Mouse (Mus musculus) stomach, postnatal 0 days (tissue): ENCODE measurements at regions not wholly inside any gene's neighbourhood (a gene's known extent, or its start where the extent isn't known, plus 50 kb on each side); places are given as distances from the start of the nearest gene placed in this dataset.

ENCODE experiments used
- ATAC-seq: fragments of 200-750 bp; cut with Nextera tagmentation; 2 replicates; pipeline ENCODE4 v1.8.0; 2017; ENCODE audit not compliant: low FRiP score, low TSS enrichment
- DNase-seq: peaks from one replicate; pipeline ENCODE4 v3.0.0-alpha.2; 2016; ENCODE audit warnings: low spot score
- H3K27ac ChIP-seq: fragments of 300-500 bp; sonication (generic); replicated peaks from 2 replicates; pipeline ENCODE4 v1.5.1; 2014; ENCODE audit warnings: mild to moderate bottlenecking, control low read depth
- H3K27me3 ChIP-seq: fragments of 300-500 bp; sonication (generic); 2 replicates; pipeline ENCODE4 v1.6.1; 2014; ENCODE audit warnings: low read length; ENCODE audit not compliant: control insufficient read depth, insufficient read depth
- H3K36me3 ChIP-seq: fragments of 300-500 bp; sonication (generic); 2 replicates; pipeline ENCODE4 v1.6.1; 2014; ENCODE audit warnings: low read length, mixed read lengths; ENCODE audit not compliant: control insufficient read depth, insufficient read depth
- H3K4me1 ChIP-seq: fragments of 300-500 bp; sonication (generic); replicated peaks from 2 replicates; pipeline ENCODE4 v1.6.1; 2014; ENCODE audit warnings: antibody characterized with exemption; ENCODE audit not compliant: control insufficient read depth, insufficient read depth
- H3K4me2 ChIP-seq: fragments of 300-500 bp; sonication (generic); replicated peaks from 2 replicates; pipeline ENCODE4 v1.6.1; 2014; ENCODE audit warnings: low read depth, mild to moderate bottlenecking, control low read depth, moderate library complexity
- H3K4me3 ChIP-seq: fragments of 300-500 bp; sonication (generic); 2 replicates; pipeline ENCODE4 v1.5.1; 2014; ENCODE audit warnings: low read depth, low read length, control low read depth
- H3K9ac ChIP-seq: fragments of 300-500 bp; sonication (generic); 2 replicates; pipeline ENCODE4 v1.6.1; 2014; ENCODE audit warnings: mild to moderate bottlenecking, low read length, control low read depth, mixed read lengths
- H3K9me3 ChIP-seq: fragments of 300-500 bp; sonication (generic); 2 replicates; pipeline ENCODE4 v1.6.1; 2016; ENCODE audit warnings: low read length; ENCODE audit not compliant: control insufficient read depth
- CTCF ChIP-seq: IDR thresholded peaks from 2 replicates; pipeline ENCODE4 v1.5.1; 2016; ENCODE audit warnings: antibody characterized with exemption, low read depth, mild to moderate bottlenecking, moderate library complexity
- EP300 ChIP-seq: optimal IDR thresholded peaks from 2 replicates; pipeline ENCODE3; 2016; ENCODE audit warnings: antibody characterized with exemption
- WGBS: fragments of 180-500 bp; shearing (Covaris S2); extraction: QIAGEN DNeasy Blood & Tissue Kit; methylation state at CpG from one replicate; pipeline ENCODE4 v1.1.7; 2014; 5-methylcytosine and 5-hydroxymethylcytosine counted together

- DNase-seq: no peak
- Histone ChIP-seq H3K36me3 (no peaks in the 10 kb centered on the region), H3K27ac (no peak overlapping the region), H3K4me3 (no peak overlapping the region), H3K9ac (no peak overlapping the region), H3K4me1 (no peaks in the 10 kb centered on the region), H3K4me2 (no peak overlapping the region), H3K27me3 (no peaks in the 10 kb centered on the region), H3K9me3 (no peaks in the 10 kb centered on the region)
- ATAC-seq: no peak
- 35% methylated on average over 6 of the region's 6 CpGs for WGBS
- TF ChIP-seq EP300: no peak
- no peak for TF ChIP-seq CTCF
These were observed 51.8 kb upstream of the Sv2b start for GRCm38 (mm10) chr7:75360874-75361273.

- no peak overlapping the region for H3K27ac ChIP-seq
- no peaks in the 10 kb centered on the region for H3K9me3 ChIP-seq
- H3K4me2 ChIP-seq: no peak overlapping the region
- H3K4me1 ChIP-seq: no peaks in the 10 kb centered on the region
- H3K36me3 ChIP-seq: no peaks in the 10 kb centered on the region
- TF ChIP-seq EP300 (no peak), CTCF (no peak)
- no peak overlapping the region for H3K4me3 ChIP-seq
- no peaks in the 10 kb centered on the region for H3K27me3 ChIP-seq
- no peak overlapping the region for H3K9ac ChIP-seq
- WGBS: 80% methylated on average over 6 of the region's 6 CpGs
- DNase-seq: no peak
- ATAC-seq: no peak
These were observed 53.5 kb upstream of the Sv2b start for GRCm38 (mm10) chr7:75362541-75362940.

GRCm38 (mm10) chr7:75365480-75365879 lies 56.4 kb upstream of the Sv2b start:
- Histone ChIP-seq H3K9ac (no peak overlapping the region), H3K4me3 (no peak overlapping the region), H3K27me3 (no peaks in the 10 kb centered on the region), H3K27ac (no peak overlapping the region), H3K4me2 (no peak overlapping the region), H3K4me1 (no peaks in the 10 kb centered on the region), H3K9me3 (no peaks in the 10 kb centered on the region), H3K36me3 (no peaks in the 10 kb centered on the region)
- ATAC-seq (no peak), DNase-seq (no peak)
- WGBS: 69% methylated on average over 3 of the region's 3 CpGs
- TF ChIP-seq EP300 (no peak), CTCF (no peak)

- Histone ChIP-seq H3K9me3 (no peaks in the 10 kb centered on the region), H3K4me1 (no peaks in the 10 kb centered on the region), H3K9ac (no peak overlapping the region), H3K4me3 (no peak overlapping the region), H3K27me3 (no peaks in the 10 kb centered on the region), H3K4me2 (no peak overlapping the region), H3K36me3 (no peaks in the 10 kb centered on the region), H3K27ac (no peak overlapping the region)
- 4% methylated on average over 8 of the region's 8 CpGs for WGBS
- DNase-seq (peak; percentile 83), ATAC-seq (no peak)
- no peak for TF ChIP-seq EP300
- peak; percentile 99 for TF ChIP-seq CTCF
These were observed 57.3 kb upstream of the Sv2b start for GRCm38 (mm10) chr7:75366285-75366882.

GRCm38 (mm10) chr7:75368315-75368714 lies 59.3 kb upstream of the Sv2b start:
- 74% methylated on average over 9 of the region's 9 CpGs for WGBS
- no peak overlapping the region for H3K27ac ChIP-seq
- no peaks in the 10 kb centered on the region for H3K36me3 ChIP-seq
- H3K4me2 ChIP-seq: no peak overlapping the region
- no peaks in the 10 kb centered on the region for H3K4me1 ChIP-seq
- no peak overlapping the region for H3K9ac ChIP-seq
- DNase-seq (no peak), ATAC-seq (no peak)
- H3K4me3 ChIP-seq: no peak overlapping the region
- H3K27me3 ChIP-seq: no peaks in the 10 kb centered on the region
- TF ChIP-seq CTCF (no peak), EP300 (no peak)
- no peaks in the 10 kb centered on the region for H3K9me3 ChIP-seq

- WGBS: 27% methylated on average over 4 of the region's 4 CpGs
- Histone ChIP-seq H3K9ac (no peak overlapping the region), H3K27ac (no peak overlapping the region), H3K27me3 (no peaks in the 10 kb centered on the region), H3K36me3 (no peaks in the 10 kb centered on the region), H3K4me1 (no peaks in the 10 kb centered on the region), H3K9me3 (no peaks in the 10 kb centered on the region), H3K4me3 (no peak overlapping the region), H3K4me2 (no peak overlapping the region)
- ATAC-seq (peak; percentile 48), DNase-seq (no peak)
- TF ChIP-seq EP300 (no peak), CTCF (no peak)
These were observed 60.3 kb upstream of the Sv2b start for GRCm38 (mm10) chr7:75369366-75369765.
